Mouse (Mus musculus): ENCODE results near the gene Erc2. TPM values are rescaled to one million over a fixed set of nuclear protein-coding genes. Genes with fewer than 3 reads are reported as not detected.

Gene Erc2
- polyA plus RNA-seq, 2 experiments, result 4.9 to 6.5 TPM

- no peaks in the 10 kb centered on the region for H3K27me3 ChIP-seq (ENCODE audit: control insufficient read depth, insufficient read depth, low read length)
- H3K4me3 ChIP-seq (replicated peaks; ENCODE audit: low read length), result peak overlapping the region; percentile 87
- TF ChIP-seq POLR2A (IDR thresholded peaks at IDR 0.05; ENCODE audit: borderline replicate concordance, extremely low read depth, insufficient read depth, insufficient read length), result no peak
- no peaks in the 10 kb centered on the region for H3K9me3 ChIP-seq (ENCODE audit: control insufficient read depth, low read length)
- peaks cover 45% of the 10 kb centered on the region for H3K36me3 ChIP-seq (ENCODE audit: control insufficient read depth, insufficient read depth, low read length)
- ATAC-seq (ENCODE audit: low FRiP score, low read depth) (no peak), DNase-seq (ENCODE audit: low spot score) (no peak)
- 6% methylated on average over 27 of the region's 27 CpGs for WGBS
- peaks cover 5% of the 10 kb centered on the region for H3K4me1 ChIP-seq (ENCODE audit: control insufficient read depth, insufficient read depth, low read length)
- peak overlapping the region; percentile 98 for H3K9ac ChIP-seq (ENCODE audit: low read depth, low read length, severe bottlenecking)
- H3K4me2 ChIP-seq (replicated peaks; ENCODE audit: low read depth, low read length, severe bottlenecking), result peak overlapping the region; percentile 82
- peak overlapping the region; percentile 99 for H3K27ac ChIP-seq (replicated peaks; ENCODE audit: low read depth, low read length)
Observed at GRCm38 (mm10) chr14:28508288-28509258, 886.3 kb downstream of the Erc2 start.

DNA sequence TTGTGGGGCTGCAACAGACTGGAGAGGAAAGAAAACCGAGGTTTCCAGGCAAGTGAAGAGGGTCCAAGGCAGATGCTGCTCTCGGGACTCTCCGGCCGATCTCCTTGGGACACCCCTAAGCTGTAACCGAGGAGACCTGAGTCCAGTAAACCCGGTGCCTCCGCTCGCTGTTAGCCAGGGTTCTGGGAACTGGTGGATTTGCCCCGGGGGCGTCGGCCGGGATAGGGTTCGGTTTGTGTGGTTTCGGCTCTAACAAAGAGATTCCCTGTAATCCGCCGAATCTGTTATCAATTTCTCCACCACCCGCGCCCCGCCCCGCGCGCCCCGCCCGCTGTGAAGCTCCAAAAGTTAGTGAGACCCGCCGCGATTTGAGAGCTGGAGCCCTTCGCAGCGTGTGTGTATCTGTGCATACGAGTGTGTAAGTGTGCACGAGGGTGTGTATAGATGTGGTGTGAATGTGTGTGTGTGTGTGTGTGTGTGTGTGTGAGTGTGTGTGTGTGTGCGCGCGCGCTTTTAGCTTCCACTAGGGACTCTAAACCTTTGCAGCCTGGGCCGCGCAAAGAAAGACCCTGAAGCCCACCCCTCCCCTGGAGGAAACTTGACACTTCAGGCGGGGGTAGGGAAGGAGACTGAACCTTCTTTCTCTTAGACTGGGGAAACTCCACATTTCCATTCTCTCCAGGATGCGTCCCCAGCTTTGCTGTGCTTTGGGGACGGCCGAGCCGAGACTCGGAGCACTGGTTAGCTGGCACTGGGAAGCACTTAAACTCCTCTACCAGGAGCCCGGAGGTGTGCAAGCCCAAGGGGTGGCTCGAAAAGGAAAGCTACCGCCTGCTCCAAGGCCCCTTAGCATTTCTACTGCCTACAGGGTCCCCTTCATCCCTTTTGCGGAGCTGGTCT lies 887.5 kb downstream of the Erc2 start:
- Histone ChIP-seq H3K9me3 (ENCODE audit: control insufficient read depth, low read length) (no peaks in the 10 kb centered on the region), H3K9ac (ENCODE audit: low read depth, low read length, severe bottlenecking) (peak overlapping the region; percentile 98), H3K4me1 (ENCODE audit: control insufficient read depth, insufficient read depth, low read length) (peaks cover 5% of the 10 kb centered on the region), H3K27me3 (ENCODE audit: control insufficient read depth, insufficient read depth, low read length) (no peaks in the 10 kb centered on the region), H3K4me3 (replicated peaks; ENCODE audit: low read length) (peak overlapping the region; percentile 87), H3K4me2 (replicated peaks; ENCODE audit: low read depth, low read length, severe bottlenecking) (peak overlapping the region; percentile 82), H3K27ac (replicated peaks; ENCODE audit: low read depth, low read length) (peak overlapping the region; percentile 99), H3K36me3 (ENCODE audit: control insufficient read depth, insufficient read depth, low read length) (peaks cover 56% of the 10 kb centered on the region)
- ATAC-seq (ENCODE audit: low FRiP score, low read depth), result peak; percentile 35
- peak; percentile 82 for DNase-seq (ENCODE audit: low spot score)
- 0 out of 2 replicates have a peak, but pooled peaks have one; percentile 26 for TF ChIP-seq POLR2A (IDR thresholded peaks at IDR 0.05; ENCODE audit: borderline replicate concordance, extremely low read depth, insufficient read depth, insufficient read length)
- WGBS, result 1% methylated on average over 37 of the region's 47 CpGs

GRCm38 (mm10) chr14:28510341-28511028 lies 888.3 kb downstream of the Erc2 start:
- Histone ChIP-seq H3K27ac (replicated peaks; ENCODE audit: low read depth, low read length) (peak overlapping the region; percentile 99), H3K9ac (ENCODE audit: low read depth, low read length, severe bottlenecking) (peak overlapping the region; percentile 98), H3K4me2 (replicated peaks; ENCODE audit: low read depth, low read length, severe bottlenecking) (peak overlapping the region; percentile 82), H3K27me3 (ENCODE audit: control insufficient read depth, insufficient read depth, low read length) (no peaks in the 10 kb centered on the region), H3K9me3 (ENCODE audit: control insufficient read depth, low read length) (no peaks in the 10 kb centered on the region), H3K36me3 (ENCODE audit: control insufficient read depth, insufficient read depth, low read length) (peaks cover 64% of the 10 kb centered on the region), H3K4me3 (replicated peaks; ENCODE audit: low read length) (peak overlapping the region; percentile 87), H3K4me1 (ENCODE audit: control insufficient read depth, insufficient read depth, low read length) (peaks cover 5% of the 10 kb centered on the region)
- whole genome bisulfite sequencing, result 1% methylated on average over 29 of the region's 29 CpGs
- DNase-seq (ENCODE audit: low spot score) (peak; percentile 41), ATAC-seq (ENCODE audit: low FRiP score, low read depth) (no peak)
- no peak for TF ChIP-seq POLR2A (IDR thresholded peaks at IDR 0.05; ENCODE audit: borderline replicate concordance, extremely low read depth, insufficient read depth, insufficient read length)

DNA sequence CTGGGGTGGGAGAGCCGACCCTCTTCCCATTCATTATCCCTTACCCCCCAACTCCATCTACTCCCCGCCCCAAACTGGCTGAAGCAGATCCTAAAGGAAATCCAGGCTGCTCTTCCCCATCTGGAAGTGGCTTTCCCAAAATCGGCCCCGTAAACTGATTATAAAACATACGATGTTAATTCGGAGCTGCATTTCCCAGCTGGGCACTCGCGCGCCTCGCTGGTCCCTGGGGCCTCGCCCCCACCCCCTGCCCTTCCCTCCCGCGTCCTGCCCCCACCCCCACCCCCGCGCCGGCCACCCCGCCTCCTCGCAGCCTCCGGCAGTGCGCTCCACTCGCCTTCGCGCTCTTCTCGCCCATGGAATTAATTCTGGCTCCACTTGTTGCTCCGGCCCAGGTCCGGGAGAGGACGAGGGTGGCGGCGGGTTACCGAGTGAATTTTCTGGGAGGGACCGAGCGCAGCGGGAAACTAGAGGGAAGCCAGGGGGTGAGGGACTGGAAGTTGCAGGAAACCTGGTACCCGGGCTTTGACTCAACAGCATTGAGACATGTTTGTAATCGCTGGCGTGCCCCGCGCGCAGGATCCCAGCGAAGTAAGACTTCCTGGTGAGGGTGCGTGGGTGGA lies 888.9 kb downstream of the Erc2 start:
- ATAC-seq (ENCODE audit: low FRiP score, low read depth) (peak; percentile 17; the same call in 1 of the 2 replicates), DNase-seq (ENCODE audit: low spot score) (peak; percentile 39)
- peaks cover 71% of the 10 kb centered on the region for H3K36me3 ChIP-seq (ENCODE audit: control insufficient read depth, insufficient read depth, low read length)
- 1% methylated on average over 32 of the region's 41 CpGs for WGBS
- H3K27me3 ChIP-seq (ENCODE audit: control insufficient read depth, insufficient read depth, low read length), result no peaks in the 10 kb centered on the region
- no peaks in the 10 kb centered on the region for H3K9me3 ChIP-seq (ENCODE audit: control insufficient read depth, low read length)
- TF ChIP-seq POLR2A (IDR thresholded peaks at IDR 0.05; ENCODE audit: borderline replicate concordance, extremely low read depth, insufficient read depth, insufficient read length), result no peak
- peak overlapping the region; percentile 98 for H3K9ac ChIP-seq (ENCODE audit: low read depth, low read length, severe bottlenecking)
- H3K27ac ChIP-seq (replicated peaks; ENCODE audit: low read depth, low read length), result peak overlapping the region; percentile 99
- H3K4me2 ChIP-seq (replicated peaks; ENCODE audit: low read depth, low read length, severe bottlenecking), result peak overlapping the region; percentile 82
- peak overlapping the region; percentile 87 for H3K4me3 ChIP-seq (replicated peaks; ENCODE audit: low read length)
- peaks cover 9% of the 10 kb centered on the region for H3K4me1 ChIP-seq (ENCODE audit: control insufficient read depth, insufficient read depth, low read length)

Measured in limb, embryonic 14.5 days (tissue).